In the genomic region with DNA sequence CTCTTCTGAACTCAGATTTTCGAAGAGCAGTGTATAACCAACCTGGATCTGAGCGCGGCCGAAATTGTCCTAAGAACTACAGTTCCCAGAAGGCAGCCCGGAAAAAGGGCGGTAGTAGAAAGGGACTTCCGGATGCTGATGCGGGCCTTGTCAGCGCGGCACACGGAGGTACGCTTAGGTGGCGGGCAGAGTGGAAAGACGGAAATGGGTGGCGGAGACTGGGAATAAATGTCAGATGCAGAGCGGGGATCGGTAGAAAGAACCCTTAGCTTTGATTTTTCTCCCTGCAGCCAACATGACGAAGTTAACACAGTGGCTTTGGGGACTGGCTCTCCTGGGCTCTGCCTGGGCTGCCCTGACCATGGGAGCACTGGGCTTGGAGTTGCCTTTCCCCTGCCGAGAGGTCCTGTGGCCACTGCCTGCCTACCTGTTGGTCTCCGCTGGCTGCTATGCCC, we compare ENCODE assay signal across 8 mouse cellular contexts. TPM values are rescaled to one million over a fixed set of nuclear protein-coding genes. Genes with fewer than 3 reads are reported as not detected.
DNase-seq lines count a peak whose midpoint lies in the region; ATAC-seq and TF ChIP-seq lines count a peak whose summit lies in the region.

No protein-coding gene starts in this region.

- peak overlapping the region; percentile 95 for H3K4me2 ChIP-seq in embryonic facial prominence, embryonic 12.5 days (replicated peaks)
- H3K4me2 ChIP-seq in kidney, embryonic 15.5 days: peak overlapping the region; percentile 82
- peak overlapping the region; percentile 95 for H3K4me2 ChIP-seq in liver, embryonic 13.5 days

- H3K36me3 ChIP-seq in C2C12 (ENCODE audit: control insufficient read depth, insufficient read depth): peaks cover 7% of the 10 kb centered on the region
- H3K36me3 ChIP-seq in embryonic facial prominence, embryonic 12.5 days: no peaks in the 10 kb centered on the region
- 0 out of 2 replicates have a peak, but pooled peaks cover 6% of the 10 kb centered on the region for H3K36me3 ChIP-seq in heart, embryonic 10.5 days
- H3K36me3 ChIP-seq in kidney, embryonic 15.5 days: peaks cover 8% of the 10 kb centered on the region
- no peaks in the 10 kb centered on the region for H3K36me3 ChIP-seq in liver, embryonic 13.5 days
- H3K36me3 ChIP-seq in testis, adult 2 months (ENCODE audit: control insufficient read depth, insufficient read depth, low read length): no peaks in the 10 kb centered on the region

- H3K4me1 ChIP-seq in embryonic facial prominence, embryonic 12.5 days: peaks cover 33% of the 10 kb centered on the region
- H3K4me1 ChIP-seq in heart, embryonic 10.5 days: peaks cover 55% of the 10 kb centered on the region
- peaks cover 44% of the 10 kb centered on the region for H3K4me1 ChIP-seq in kidney, embryonic 15.5 days
- peaks cover 52% of the 10 kb centered on the region for H3K4me1 ChIP-seq in liver, embryonic 13.5 days (replicated peaks)
- H3K4me1 ChIP-seq in testis, adult 2 months (ENCODE audit: control insufficient read depth, insufficient read depth, low read length): peaks cover 15% of the 10 kb centered on the region

- H3K9ac ChIP-seq in embryonic facial prominence, embryonic 12.5 days: peak overlapping the region; percentile 94
- peak overlapping the region; percentile 90 for H3K9ac ChIP-seq in kidney, embryonic 15.5 days
- peak overlapping the region; percentile 90 for H3K9ac ChIP-seq in liver, embryonic 13.5 days

- TF ChIP-seq CTCF in C2C12 (IDR thresholded peaks at IDR 0.05; ENCODE audit: control insufficient read depth, insufficient read depth, insufficient read length): no peak
- TF ChIP-seq CTCF in testis, adult 2 months (IDR thresholded peaks at IDR 0.05; ENCODE audit: control insufficient read depth, insufficient read depth, insufficient replicate concordance, low read depth, low read length): no peak

- under 1% methylated on average over 20 of the region's 20 CpGs for whole genome bisulfite sequencing in embryonic facial prominence, embryonic 12.5 days
- WGBS in heart, embryonic 10.5 days: under 1% methylated on average over 20 of the region's 20 CpGs
- WGBS in kidney, embryonic 15.5 days: under 1% methylated on average over 20 of the region's 20 CpGs
- under 1% methylated on average over 20 of the region's 20 CpGs for WGBS in liver, embryonic 13.5 days (ENCODE audit: insufficient replicate concordance)

- H3K27me3 ChIP-seq in C2C12 (ENCODE audit: control insufficient read depth, insufficient read depth, insufficient read length): no peaks in the 10 kb centered on the region
- H3K27me3 ChIP-seq in embryonic facial prominence, embryonic 12.5 days: no peaks in the 10 kb centered on the region
- no peaks in the 10 kb centered on the region for H3K27me3 ChIP-seq in heart, embryonic 10.5 days (ENCODE audit: insufficient read depth, poor library complexity, severe bottlenecking)
- H3K27me3 ChIP-seq in kidney, embryonic 15.5 days: no peaks in the 10 kb centered on the region
- H3K27me3 ChIP-seq in liver, embryonic 13.5 days: peaks cover 7% of the 10 kb centered on the region; the same call in 1 of the 2 replicates
- no peaks in the 10 kb centered on the region for H3K27me3 ChIP-seq in testis, adult 2 months (ENCODE audit: control insufficient read depth, insufficient read depth, low read length)

- H3K4me3 ChIP-seq in C2C12 (ENCODE audit: insufficient read depth, poor library complexity, severe bottlenecking): peak overlapping the region; percentile 62
- peak overlapping the region; percentile 82 for H3K4me3 ChIP-seq in embryonic facial prominence, embryonic 12.5 days
- peak overlapping the region; percentile 85 for H3K4me3 ChIP-seq in heart, embryonic 10.5 days
- H3K4me3 ChIP-seq in kidney, embryonic 15.5 days (replicated peaks): peak overlapping the region; percentile 82
- peak overlapping the region; percentile 83 for H3K4me3 ChIP-seq in liver, embryonic 13.5 days (replicated peaks)
- H3K4me3 ChIP-seq in testis, adult 2 months (ENCODE audit: control insufficient read depth, low read depth, low read length): peak overlapping the region; percentile 88

- peaks cover 8% of the 10 kb centered on the region for H3K79me3 ChIP-seq in C2C12 (ENCODE audit: low read depth)

- no peaks in the 10 kb centered on the region for H3K9me3 ChIP-seq in embryonic facial prominence, embryonic 12.5 days
- no peaks in the 10 kb centered on the region for H3K9me3 ChIP-seq in heart, embryonic 10.5 days
- no peaks in the 10 kb centered on the region for H3K9me3 ChIP-seq in kidney, embryonic 15.5 days (replicated peaks)
- no peaks in the 10 kb centered on the region for H3K9me3 ChIP-seq in liver, embryonic 13.5 days (replicated peaks)

- peak overlapping the region; percentile 79 for H3ac ChIP-seq in C2C12 (ENCODE audit: control insufficient read depth, insufficient read length, low read depth)

- peak overlapping the region; percentile 83 for H3K27ac ChIP-seq in embryonic facial prominence, embryonic 12.5 days
- H3K27ac ChIP-seq in heart, embryonic 10.5 days: peak overlapping the region; percentile 94
- H3K27ac ChIP-seq in kidney, embryonic 15.5 days: peak overlapping the region; percentile 86
- H3K27ac ChIP-seq in liver, embryonic 13.5 days: peak overlapping the region; percentile 73
- peak overlapping the region; percentile 55 for H3K27ac ChIP-seq in testis, adult 2 months (ENCODE audit: control insufficient read depth, insufficient read depth, low read depth, low read length)

- peak; percentile 92 for TF ChIP-seq POLR2A in testis, adult 2 months (IDR thresholded peaks at IDR 0.05; ENCODE audit: control insufficient read depth, low read depth, low read length)

- DNase-seq in adrenal gland, postnatal 14 days: peak; percentile 84
- peak; percentile 93 for DNase-seq in heart, embryonic 10.5 days (ENCODE audit: low spot score)
- peak; percentile 69 for DNase-seq in liver, embryonic 13.5 days
- DNase-seq in natural killer cell, adult 2 months (ENCODE audit: low spot score in 2 of 2): peak; percentile 59 to 67

- peak; percentile 76; the same call in 1 of the 2 replicates for ATAC-seq in embryonic facial prominence, embryonic 12.5 days (ENCODE audit: insufficient number of reproducible peaks, insufficient read depth, low FRiP score, low TSS enrichment)
- ATAC-seq in kidney, embryonic 15.5 days (replicated peaks; ENCODE audit: low FRiP score): peak; percentile 80
- ATAC-seq in liver, embryonic 13.5 days (ENCODE audit: low read depth): peak; percentile 85

- H3K79me2 ChIP-seq in C2C12 (ENCODE audit: control insufficient read depth, insufficient read depth): peaks cover 36% of the 10 kb centered on the region

TF ChIP-seq in C2C12, 6 proteins besides CTCF, POLR2A, EP300 and RAD21 (continues in another document):
- no peak for TF ChIP-seq MYOD1 (IDR thresholded peaks at IDR 0.05; ENCODE audit: control insufficient read depth, insufficient read length, low read depth)
- TF ChIP-seq MAX (IDR thresholded peaks at IDR 0.05): no peak
- TF ChIP-seq USF1 (IDR thresholded peaks at IDR 0.05; ENCODE audit: low read depth): no peak
- TF ChIP-seq CEBPB (IDR thresholded peaks at IDR 0.05; ENCODE audit: low read depth): no peak

RNA-seq across cellular contexts. Expression of a gene that starts 3.9 kb away (rescaled TPM):
- polyA plus RNA-seq in C2C12 (2012; fragmentation: generic; extraction: Trizol): 48.7 TPM
- 40.4 and 54.7 TPM in 2 replicates for total RNA-seq in adrenal gland, postnatal 14 days (2021)
- polyA plus RNA-seq in embryonic facial prominence, embryonic 12.5 days (2016; fragmentation: Nextera tagmentation; extraction: Ambion mirVana): 56.6 and 62.0 TPM in 2 replicates
- polyA plus RNA-seq in heart, embryonic 10.5 days (2016; fragmentation: Nextera tagmentation; extraction: Ambion mirVana): 39.9 and 42.4 TPM in 2 replicates
- polyA plus RNA-seq in kidney, embryonic 15.5 days (2015; fragmentation: Nextera tagmentation; extraction: Ambion mirVana): 58.0 and 59.9 TPM in 2 replicates
- polyA plus RNA-seq in liver, embryonic 13.5 days (2015; fragmentation: Nextera tagmentation; extraction: Ambion mirVana): 17.4 and 18.0 TPM in 2 replicates
- 9.7 and 12.7 TPM in 2 replicates for polyA plus RNA-seq in testis, adult 2 months (2012; rRNA removed)

RNA-seq across cellular contexts. Expression of a gene that starts 7.3 kb away (rescaled TPM):
- 228 TPM for polyA plus RNA-seq in C2C12 (2012; fragmentation: generic; extraction: Trizol)
- 107 and 116 TPM in 2 replicates for total RNA-seq in adrenal gland, postnatal 14 days (2021)
- polyA plus RNA-seq in embryonic facial prominence, embryonic 12.5 days (2016; fragmentation: Nextera tagmentation; extraction: Ambion mirVana): 101 and 103 TPM in 2 replicates
- 76.7 and 86.0 TPM in 2 replicates for polyA plus RNA-seq in heart, embryonic 10.5 days (2016; fragmentation: Nextera tagmentation; extraction: Ambion mirVana)
- 149 and 153 TPM in 2 replicates for polyA plus RNA-seq in kidney, embryonic 15.5 days (2015; fragmentation: Nextera tagmentation; extraction: Ambion mirVana)
- polyA plus RNA-seq in liver, embryonic 13.5 days (2015; fragmentation: Nextera tagmentation; extraction: Ambion mirVana): 57.2 and 64.5 TPM in 2 replicates
- polyA plus RNA-seq in testis, adult 2 months (2012; rRNA removed): 42.2 and 53.9 TPM in 2 replicates

RNA-seq across cellular contexts. Expression of a gene that starts 14.5 kb away (rescaled TPM):
- polyA plus RNA-seq in C2C12 (2012; fragmentation: generic; extraction: Trizol): 13.9 TPM
- total RNA-seq in adrenal gland, postnatal 14 days (2021): 19.1 and 21.9 TPM in 2 replicates
- 32.6 and 36.1 TPM in 2 replicates for polyA plus RNA-seq in embryonic facial prominence, embryonic 12.5 days (2016; fragmentation: Nextera tagmentation; extraction: Ambion mirVana)
- 32.0 and 37.7 TPM in 2 replicates for polyA plus RNA-seq in heart, embryonic 10.5 days (2016; fragmentation: Nextera tagmentation; extraction: Ambion mirVana)
- 66.0 and 66.6 TPM in 2 replicates for polyA plus RNA-seq in kidney, embryonic 15.5 days (2015; fragmentation: Nextera tagmentation; extraction: Ambion mirVana)
- polyA plus RNA-seq in liver, embryonic 13.5 days (2015; fragmentation: Nextera tagmentation; extraction: Ambion mirVana): 4.3 and 4.6 TPM in 2 replicates
- 1.1 and 1.7 TPM in 2 replicates for polyA plus RNA-seq in testis, adult 2 months (2012; rRNA removed)

RNA-seq across cellular contexts. Expression of a gene that starts 20.4 kb away (rescaled TPM):
- 11.0 TPM for polyA plus RNA-seq in C2C12 (2012; fragmentation: generic; extraction: Trizol)
- total RNA-seq in adrenal gland, postnatal 14 days (2021): 1.4 and 3.2 TPM in 2 replicates
- 6.2 and 7.7 TPM in 2 replicates for polyA plus RNA-seq in embryonic facial prominence, embryonic 12.5 days (2016; fragmentation: Nextera tagmentation; extraction: Ambion mirVana)
- polyA plus RNA-seq in heart, embryonic 10.5 days (2016; fragmentation: Nextera tagmentation; extraction: Ambion mirVana): 0.79 and 1.9 TPM in 2 replicates
- 3.4 and 5.2 TPM in 2 replicates for polyA plus RNA-seq in kidney, embryonic 15.5 days (2015; fragmentation: Nextera tagmentation; extraction: Ambion mirVana)
- polyA plus RNA-seq in liver, embryonic 13.5 days (2015; fragmentation: Nextera tagmentation; extraction: Ambion mirVana): 0.14 and 0.23 TPM in 2 replicates
- polyA plus RNA-seq in testis, adult 2 months (2012; rRNA removed): 27.7 and 27.9 TPM in 2 replicates

RNA-seq across cellular contexts. Expression of a gene that starts 20.7 kb away (rescaled TPM):
- polyA plus RNA-seq in C2C12 (2012; fragmentation: generic; extraction: Trizol): 299 TPM
- 95.0 and 110 TPM in 2 replicates for total RNA-seq in adrenal gland, postnatal 14 days (2021)
- polyA plus RNA-seq in embryonic facial prominence, embryonic 12.5 days (2016; fragmentation: Nextera tagmentation; extraction: Ambion mirVana): 297 and 306 TPM in 2 replicates
- polyA plus RNA-seq in heart, embryonic 10.5 days (2016; fragmentation: Nextera tagmentation; extraction: Ambion mirVana): 244 and 260 TPM in 2 replicates
- 309 and 321 TPM in 2 replicates for polyA plus RNA-seq in kidney, embryonic 15.5 days (2015; fragmentation: Nextera tagmentation; extraction: Ambion mirVana)
- polyA plus RNA-seq in liver, embryonic 13.5 days (2015; fragmentation: Nextera tagmentation; extraction: Ambion mirVana): 152 and 155 TPM in 2 replicates
- 30.7 and 43.7 TPM in 2 replicates for polyA plus RNA-seq in testis, adult 2 months (2012; rRNA removed)

Comparison
In these comparisons a context has a peak if more than half of its experiments do, and no peak if none do; other contexts are left out.
1. Peak in every context shown above with its lines: DNase-seq, ATAC-seq, H3K4me3 ChIP-seq and H3K27ac ChIP-seq.